Mouse (Mus musculus): ENCODE measurements around the gene Gtf3c1. TPM values are rescaled to one million over a fixed set of nuclear protein-coding genes. Genes with fewer than 3 reads are reported as not detected.

Gtf3c1 gene
- polyA plus RNA-seq, 1 experiment from 2014 or later, result 43.7 TPM

DNA sequence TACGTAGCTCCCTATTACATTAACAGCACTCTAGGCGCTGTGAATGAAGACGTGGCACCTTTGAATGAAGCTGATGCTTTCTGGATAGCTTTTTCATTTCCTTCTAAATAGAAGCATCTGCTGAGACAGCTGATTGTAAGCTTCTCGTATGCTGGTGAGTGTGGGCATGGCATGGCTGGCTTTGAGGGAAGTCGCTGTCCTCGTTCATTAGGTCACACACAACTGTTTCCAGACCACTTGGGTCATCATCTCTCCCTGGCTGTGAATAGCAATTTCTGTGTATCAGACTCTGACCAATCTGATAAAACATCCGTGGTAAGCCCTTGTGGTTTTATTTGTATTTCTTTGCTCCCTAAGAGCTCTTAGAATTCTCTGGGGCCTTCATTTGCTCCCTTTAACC, 89.6 kb downstream of the Gtf3c1 start:
- no peak for ATAC-seq (ENCODE audit: insufficient number of reproducible peaks, low FRiP score)
- 75% methylated on average over 7 of the region's 7 CpGs for WGBS

DNA sequence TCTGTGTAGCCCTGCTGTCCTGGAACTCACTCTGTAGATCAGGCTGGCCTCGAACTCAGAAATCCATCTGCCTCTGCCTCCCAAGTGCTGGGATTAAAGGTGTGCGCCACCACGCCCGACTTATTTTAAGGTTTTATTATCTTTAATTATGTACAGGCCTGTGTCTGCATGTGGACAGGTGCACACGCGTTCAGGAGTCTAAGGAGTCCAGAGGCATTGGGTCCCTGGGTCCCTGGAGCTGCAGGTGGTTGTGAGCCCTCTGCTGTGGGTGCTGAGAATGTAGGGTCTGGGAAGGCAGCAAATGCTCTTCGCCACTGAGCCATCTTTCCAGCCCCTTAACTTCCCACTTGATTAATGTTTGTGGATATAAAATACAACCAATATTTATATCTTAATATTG, 92.1 kb downstream of the Gtf3c1 start:
- Histone ChIP-seq H3K4me1 (replicated peaks) (peaks cover 9% of the 10 kb centered on the region; the same call in 1 of the 2 replicates), H3K9ac (no peak overlapping the region), H3K27me3 (replicated peaks) (no peaks in the 10 kb centered on the region), H3K4me2 (no peak overlapping the region), H3K36me3 (no peaks in the 10 kb centered on the region), H3K9me3 (replicated peaks) (0 out of 2 replicates have a peak, but pooled peaks cover 3% of the 10 kb centered on the region), H3K27ac (ENCODE audit: poor library complexity, severe bottlenecking) (no peak overlapping the region), H3K4me3 (no peak overlapping the region)
- ATAC-seq (ENCODE audit: insufficient number of reproducible peaks, low FRiP score), result no peak
- WGBS, result 83% methylated on average over 7 of the region's 7 CpGs

More for the DNA sequence above, 89.6 kb downstream of the Gtf3c1 start:
- H3K27me3 ChIP-seq (replicated peaks), result no peaks in the 10 kb centered on the region
- no peak overlapping the region for H3K4me3 ChIP-seq
- 0 out of 2 replicates have a peak, but pooled peaks cover 3% of the 10 kb centered on the region for H3K9me3 ChIP-seq (replicated peaks)
- no peaks in the 10 kb centered on the region for H3K36me3 ChIP-seq
- H3K9ac ChIP-seq, result no peak overlapping the region
- H3K27ac ChIP-seq (ENCODE audit: poor library complexity, severe bottlenecking), result no peak overlapping the region
- H3K4me2 ChIP-seq, result no peak overlapping the region
- peaks cover 9% of the 10 kb centered on the region; the same call in 1 of the 2 replicates for H3K4me1 ChIP-seq (replicated peaks)

DNA sequence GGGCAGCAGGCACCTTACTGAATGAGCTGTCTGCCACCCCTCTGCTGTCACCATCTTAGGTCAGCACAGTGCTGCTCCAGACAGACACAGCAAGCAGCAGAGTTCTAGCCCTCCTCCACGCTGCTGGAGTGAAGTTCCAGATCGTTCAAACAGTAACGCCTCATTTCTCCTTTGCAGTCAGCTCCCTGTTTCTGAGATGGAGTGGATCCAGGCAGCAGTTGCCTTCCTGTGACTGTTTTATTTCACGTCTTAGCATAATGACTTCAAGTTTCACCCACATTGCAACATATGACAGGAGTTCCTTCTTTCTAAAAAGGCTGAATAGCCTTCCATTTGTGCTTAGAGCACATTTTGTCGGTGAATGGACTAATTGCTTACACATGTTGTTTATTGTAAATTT, 94.0 kb downstream of the Gtf3c1 start:
- Histone ChIP-seq H3K9ac (no peak overlapping the region), H3K4me1 (replicated peaks) (peaks cover 9% of the 10 kb centered on the region; the same call in 1 of the 2 replicates), H3K27me3 (replicated peaks) (no peaks in the 10 kb centered on the region), H3K4me2 (no peak overlapping the region), H3K9me3 (replicated peaks) (0 out of 2 replicates have a peak, but pooled peaks cover 3% of the 10 kb centered on the region), H3K27ac (ENCODE audit: poor library complexity, severe bottlenecking) (no peak overlapping the region), H3K36me3 (no peaks in the 10 kb centered on the region), H3K4me3 (no peak overlapping the region)
- WGBS, result 81% methylated on average over 5 of the region's 5 CpGs
- ATAC-seq (ENCODE audit: insufficient number of reproducible peaks, low FRiP score), result no peak

DNA sequence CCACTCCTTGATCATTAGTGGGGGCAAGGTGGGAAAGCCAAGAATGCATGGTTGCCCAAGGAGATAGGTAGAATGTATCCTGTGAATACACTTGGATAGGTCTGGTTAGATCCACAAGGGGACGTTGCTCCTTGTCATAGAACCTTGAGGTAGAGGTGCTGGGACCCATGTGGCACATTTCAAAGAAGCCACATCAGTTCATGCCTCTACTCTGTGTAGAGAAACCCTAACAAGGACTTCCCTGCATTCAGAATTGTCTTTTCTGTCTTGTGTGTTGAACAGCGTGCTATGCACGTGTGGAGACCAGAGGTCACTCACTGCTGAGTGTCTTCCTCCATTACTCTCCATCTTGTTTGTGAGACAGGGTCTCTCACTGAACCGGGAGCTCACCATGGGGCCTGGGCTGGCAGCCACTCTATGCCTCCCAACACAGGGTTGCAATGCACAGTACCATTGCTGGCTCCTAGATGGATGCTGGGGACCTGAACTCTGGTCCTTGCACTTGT, 99.3 kb downstream of the Gtf3c1 start:
- H3K4me1 ChIP-seq (replicated peaks), result peaks cover 10% of the 10 kb centered on the region
- ATAC-seq (ENCODE audit: insufficient number of reproducible peaks, low FRiP score), result no peak
- no peak overlapping the region for H3K27ac ChIP-seq (ENCODE audit: poor library complexity, severe bottlenecking)
- no peaks in the 10 kb centered on the region for H3K36me3 ChIP-seq
- H3K4me3 ChIP-seq, result no peak overlapping the region
- 0 out of 2 replicates have a peak, but pooled peaks cover 3% of the 10 kb centered on the region for H3K9me3 ChIP-seq (replicated peaks)
- no peak overlapping the region for H3K9ac ChIP-seq
- no peak overlapping the region for H3K4me2 ChIP-seq
- H3K27me3 ChIP-seq (replicated peaks), result no peaks in the 10 kb centered on the region
- 75% methylated on average over 4 of the region's 4 CpGs for WGBS

DNA sequence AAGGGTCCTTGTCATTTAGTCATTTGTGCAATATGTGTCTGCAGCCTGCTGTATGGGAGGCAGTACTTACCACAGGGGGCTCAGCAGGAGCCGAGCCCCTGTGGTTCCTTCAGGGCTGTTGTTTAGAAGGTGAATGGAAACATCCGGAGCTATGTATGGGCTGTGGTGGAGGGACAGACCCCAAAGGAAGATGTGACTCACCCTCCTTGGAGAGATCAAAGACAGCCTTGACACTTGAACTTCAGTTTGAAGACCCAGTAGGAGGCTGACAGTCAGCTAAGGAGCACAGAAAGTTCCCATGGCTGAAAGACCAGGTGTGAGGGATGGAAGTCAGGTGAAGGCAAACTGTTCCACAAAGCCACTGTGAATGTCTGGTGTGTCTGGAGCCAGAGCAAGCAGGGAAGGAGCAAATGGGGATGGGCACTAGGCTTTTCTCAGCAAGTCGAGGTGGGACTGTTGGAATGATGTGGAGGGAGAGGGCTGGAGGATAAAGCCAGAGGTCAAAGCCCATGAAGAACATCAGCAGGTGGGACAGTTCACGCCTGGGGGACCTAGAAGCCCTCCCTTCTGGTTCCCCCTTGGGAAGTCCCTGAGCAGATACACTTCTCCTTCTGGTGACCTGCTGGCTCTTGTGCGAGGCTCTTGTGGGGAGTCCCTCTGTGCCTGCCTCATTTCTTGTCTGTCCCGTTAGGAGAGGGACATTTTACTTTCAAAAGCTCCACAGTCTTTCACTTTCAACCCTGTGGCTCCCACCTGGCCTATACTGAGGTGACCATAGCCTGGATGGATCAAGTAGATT, 100.0 kb downstream of the Gtf3c1 start:
- WGBS, result 43% methylated on average over 6 of the region's 6 CpGs
- Histone ChIP-seq H3K9me3 (replicated peaks) (0 out of 2 replicates have a peak, but pooled peaks cover 3% of the 10 kb centered on the region), H3K27ac (ENCODE audit: poor library complexity, severe bottlenecking) (no peak overlapping the region), H3K4me3 (no peak overlapping the region), H3K4me2 (no peak overlapping the region), H3K36me3 (no peaks in the 10 kb centered on the region), H3K4me1 (replicated peaks) (peaks cover 10% of the 10 kb centered on the region), H3K27me3 (replicated peaks) (no peaks in the 10 kb centered on the region), H3K9ac (no peak overlapping the region)
- ATAC-seq (ENCODE audit: insufficient number of reproducible peaks, low FRiP score), result no peak

DNA sequence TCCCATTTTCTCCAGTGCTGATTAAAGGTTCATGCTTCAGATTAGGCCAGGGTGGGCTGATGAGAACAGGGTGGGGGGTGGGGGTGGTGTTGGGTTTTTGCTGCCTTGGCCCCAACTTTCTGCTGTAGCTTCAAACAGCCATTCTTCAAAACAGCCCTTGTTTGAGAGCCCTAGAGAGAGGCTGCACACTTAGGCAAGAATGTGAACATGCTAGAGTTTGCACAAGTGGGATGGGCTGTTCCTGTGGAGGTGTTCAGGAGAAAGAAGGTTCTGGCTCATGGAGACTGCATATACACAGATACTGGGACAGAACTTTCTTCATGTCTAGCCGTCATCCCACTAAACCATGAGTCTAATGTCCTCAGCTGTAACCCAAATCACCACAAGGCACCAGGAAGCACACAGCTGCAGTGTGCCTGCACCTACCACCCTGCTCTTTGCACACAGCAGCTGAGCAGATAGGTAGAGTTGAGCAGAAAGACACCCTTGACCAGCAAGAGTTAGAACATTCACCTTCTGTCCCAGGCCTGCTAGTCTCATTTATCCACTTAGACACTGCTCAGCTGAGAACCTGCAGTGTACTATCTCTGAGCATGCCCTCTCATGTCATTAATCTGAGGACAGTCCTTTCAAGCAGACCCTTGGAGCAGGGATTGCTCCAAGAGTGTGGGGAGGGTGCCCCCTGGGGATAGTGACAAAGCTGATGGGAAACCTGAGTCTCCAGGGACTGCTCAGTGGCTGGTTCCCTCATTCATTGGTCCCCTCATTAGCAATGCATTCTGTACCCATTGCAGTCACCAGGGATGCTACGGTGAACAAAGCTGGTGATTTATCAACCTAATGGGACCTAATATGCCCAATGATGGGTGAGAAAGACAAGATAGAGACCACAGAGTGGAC, 101.1 kb downstream of the Gtf3c1 start:
- H3K9ac ChIP-seq, result no peak overlapping the region
- no peaks in the 10 kb centered on the region for H3K27me3 ChIP-seq (replicated peaks)
- no peak overlapping the region for H3K4me2 ChIP-seq
- H3K9me3 ChIP-seq (replicated peaks), result 0 out of 2 replicates have a peak, but pooled peaks cover 3% of the 10 kb centered on the region
- H3K36me3 ChIP-seq, result no peaks in the 10 kb centered on the region
- ATAC-seq (ENCODE audit: insufficient number of reproducible peaks, low FRiP score), result no peak
- 66% methylated on average over 2 of the region's 2 CpGs for WGBS
- H3K4me1 ChIP-seq (replicated peaks), result peaks cover 10% of the 10 kb centered on the region
- no peak overlapping the region for H3K27ac ChIP-seq (ENCODE audit: poor library complexity, severe bottlenecking)
- no peak overlapping the region for H3K4me3 ChIP-seq

DNA sequence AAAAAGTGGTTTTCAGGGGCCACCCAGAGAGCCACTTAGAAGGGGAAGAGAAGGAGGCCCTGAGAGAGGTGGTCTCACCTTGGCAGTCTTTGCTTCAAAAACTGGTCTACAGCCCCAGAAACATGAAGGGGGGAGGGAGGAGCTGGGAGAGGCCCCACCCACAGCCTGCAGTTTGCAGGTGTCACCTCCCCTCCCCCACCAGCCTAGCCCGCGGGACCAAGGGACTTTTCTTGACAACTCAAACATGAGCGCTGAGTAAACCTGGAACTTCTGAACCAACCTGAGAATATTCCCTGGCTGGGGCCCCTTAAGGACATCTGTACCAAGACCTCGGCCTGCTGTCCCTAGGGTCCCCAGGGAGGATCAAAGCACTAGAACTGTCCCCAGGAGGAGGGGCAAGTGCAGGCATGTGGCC, 101.8 kb downstream of the Gtf3c1 start:
- H3K36me3 ChIP-seq, result no peaks in the 10 kb centered on the region
- 0 out of 2 replicates have a peak, but pooled peaks cover 3% of the 10 kb centered on the region for H3K9me3 ChIP-seq (replicated peaks)
- H3K4me3 ChIP-seq, result no peak overlapping the region
- 54% methylated on average over 4 of the region's 4 CpGs for WGBS
- no peak overlapping the region for H3K27ac ChIP-seq (ENCODE audit: poor library complexity, severe bottlenecking)
- peaks cover 10% of the 10 kb centered on the region for H3K4me1 ChIP-seq (replicated peaks)
- H3K4me2 ChIP-seq, result no peak overlapping the region
- H3K9ac ChIP-seq, result no peak overlapping the region
- no peaks in the 10 kb centered on the region for H3K27me3 ChIP-seq (replicated peaks)
- no peak for ATAC-seq (ENCODE audit: insufficient number of reproducible peaks, low FRiP score)

DNA sequence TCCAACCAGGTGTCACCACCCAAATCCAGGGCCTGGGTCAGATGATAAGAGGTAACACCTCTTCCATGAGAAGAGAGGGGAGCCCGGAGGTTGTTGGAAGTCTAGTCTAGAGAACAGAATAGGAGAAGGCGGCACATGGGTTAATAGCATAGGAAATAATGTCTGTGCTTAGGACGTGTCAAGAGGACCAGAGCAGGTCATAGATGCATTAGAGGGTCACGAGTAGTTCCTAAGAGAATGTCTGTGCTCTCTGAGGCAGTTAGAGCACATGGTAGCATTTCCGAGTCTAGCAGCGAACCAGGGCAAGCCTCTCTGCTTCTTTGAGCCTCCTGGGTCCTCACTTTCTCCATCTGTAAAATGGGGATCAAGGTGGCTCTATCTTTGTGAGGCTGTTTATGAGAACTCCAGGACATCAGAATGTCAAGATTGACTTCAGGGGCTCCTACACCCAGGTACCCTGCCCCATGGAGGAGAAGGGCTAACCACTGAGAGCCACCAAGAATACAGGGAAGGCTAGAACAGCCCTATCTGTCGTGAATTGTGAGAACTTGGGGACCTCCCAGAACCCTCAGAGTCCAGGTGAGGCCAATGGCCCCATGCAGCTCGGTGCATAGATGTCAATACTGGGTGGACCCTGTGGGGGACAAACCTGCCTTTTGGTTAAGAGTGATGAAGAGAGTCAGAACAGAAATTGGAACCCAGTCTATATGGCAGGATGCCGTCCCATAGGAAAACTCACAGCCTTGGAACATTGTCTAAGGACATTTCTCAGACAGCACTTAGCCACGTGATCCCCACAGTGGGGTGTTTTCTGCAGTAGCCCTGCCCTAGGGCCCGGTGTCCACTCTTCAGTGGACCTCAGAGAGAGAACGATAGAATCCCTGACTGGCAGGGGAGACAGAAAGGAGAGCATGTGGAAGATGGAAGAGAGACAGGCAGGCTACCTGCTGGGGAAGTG, 102.9 kb downstream of the Gtf3c1 start:
- WGBS, result 77% methylated on average over 12 of the region's 12 CpGs
- no peaks in the 10 kb centered on the region for H3K36me3 ChIP-seq
- ATAC-seq (ENCODE audit: insufficient number of reproducible peaks, low FRiP score), result no peak
- H3K4me2 ChIP-seq, result no peak overlapping the region
- no peak overlapping the region for H3K27ac ChIP-seq (ENCODE audit: poor library complexity, severe bottlenecking)
- no peak overlapping the region for H3K9ac ChIP-seq
- H3K9me3 ChIP-seq (replicated peaks), result no peaks in the 10 kb centered on the region
- H3K27me3 ChIP-seq (replicated peaks), result no peaks in the 10 kb centered on the region
- no peak overlapping the region for H3K4me3 ChIP-seq
- H3K4me1 ChIP-seq (replicated peaks), result peaks cover 13% of the 10 kb centered on the region

DNA sequence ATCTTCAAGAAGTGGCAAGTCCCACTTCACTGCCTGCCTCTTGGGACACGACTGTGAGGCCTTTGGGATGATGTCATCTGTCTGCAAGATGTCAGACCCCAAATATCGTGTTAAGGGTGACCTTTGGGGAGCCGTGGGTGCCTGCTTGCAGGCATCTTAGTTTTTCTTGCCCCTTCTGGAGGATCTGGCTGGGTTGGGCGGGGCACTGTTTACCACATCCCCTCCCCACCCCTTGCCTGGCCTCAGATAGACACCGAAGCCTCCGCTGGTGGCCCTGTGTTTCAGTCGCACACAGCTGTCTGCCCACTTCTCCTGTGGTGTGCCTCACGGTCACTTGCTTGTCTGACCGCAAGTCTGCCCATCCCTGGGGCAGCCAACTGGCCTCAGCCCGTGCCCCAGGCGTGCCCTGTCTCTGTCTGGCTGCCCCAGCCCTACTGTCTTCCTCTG, 104.4 kb downstream of the Gtf3c1 start, which contains the start of gene Il21r:
TSS of gene Il21r (plus strand) at position 245 of the 447 bp plus-strand sequence.
- Histone ChIP-seq H3K4me2 (no peak within 1 kb of the TSS), H3K4me1 (replicated peaks) (peaks cover 14% of the 10 kb centered on the region), H3K4me3 (no peak within 1 kb of the TSS), H3K9me3 (replicated peaks) (no peaks in the 10 kb centered on the region), H3K36me3 (no peaks in the 10 kb centered on the region), H3K27ac (ENCODE audit: poor library complexity, severe bottlenecking) (no peak within 1 kb of the TSS), H3K9ac (no peak within 1 kb of the TSS), H3K27me3 (replicated peaks) (no peaks in the 10 kb centered on the region)
- no peak for ATAC-seq (ENCODE audit: insufficient number of reproducible peaks, low FRiP score)
- WGBS, result 57% methylated on average over 11 of the region's 11 CpGs

DNA sequence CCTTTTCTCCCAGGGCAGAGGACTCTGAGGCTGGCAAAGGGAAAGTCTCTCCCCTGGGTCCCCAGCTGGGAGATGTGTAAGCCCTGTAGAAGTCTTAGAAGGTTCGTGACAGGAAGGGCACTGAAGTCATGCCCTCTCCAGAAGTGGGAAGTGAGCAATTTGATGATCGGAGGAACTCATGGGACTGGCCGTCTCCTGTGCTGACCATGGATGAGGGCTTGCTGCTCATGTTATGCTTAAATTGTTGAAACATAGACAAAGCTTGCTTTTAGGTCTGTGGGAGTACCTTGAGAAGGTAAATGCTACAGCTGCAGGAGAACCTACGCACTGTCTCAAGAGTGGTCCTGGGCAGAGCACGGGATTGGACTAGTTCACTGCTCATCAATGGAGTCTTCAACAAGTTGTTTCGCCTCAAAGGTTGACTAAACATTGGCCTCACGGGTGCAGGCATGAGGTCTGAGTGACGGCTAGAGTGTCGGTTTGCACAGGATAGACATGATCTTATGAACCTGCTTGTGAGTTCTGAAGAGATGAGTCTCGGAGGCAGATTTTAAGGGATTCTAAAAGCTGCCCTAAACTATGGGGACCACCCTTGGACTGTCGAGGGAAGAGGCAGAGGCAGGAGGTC, 105.6 kb downstream of the Gtf3c1 start:
- ATAC-seq (ENCODE audit: insufficient number of reproducible peaks, low FRiP score), result no peak
- Histone ChIP-seq H3K36me3 (no peaks in the 10 kb centered on the region), H3K4me2 (no peak overlapping the region), H3K9ac (no peak overlapping the region), H3K4me3 (no peak overlapping the region), H3K27me3 (replicated peaks) (no peaks in the 10 kb centered on the region), H3K4me1 (replicated peaks) (peaks cover 14% of the 10 kb centered on the region), H3K27ac (ENCODE audit: poor library complexity, severe bottlenecking) (no peak overlapping the region), H3K9me3 (replicated peaks) (no peaks in the 10 kb centered on the region)
- WGBS, result 76% methylated on average over 11 of the region's 11 CpGs
